20 mouse cellular contexts compared by ENCODE assay signal in genomic region chr1:161482211-161482610, GRCm38 (mm10). TPM values are rescaled to one million over a fixed set of nuclear protein-coding genes. Genes with fewer than 3 reads are reported as not detected.
A peak's percentile ranks its signal among the peaks of the same experiment; 100 is the strongest.
DNase-seq lines count a peak whose midpoint lies in the region; TF ChIP-seq lines count a peak whose summit lies in the region.
"Had no signal": no experiment of that assay in that cellular context is flagged by ENCODE, and none has a peak within 500 bp of the region (broad histone marks: within the 10 kb centered on the region; RNA-seq: fewer than 3 reads in every experiment).

No protein-coding gene starts in this region.

- TF ChIP-seq POLR2A in heart, adult 2 months (IDR thresholded peaks at IDR 0.05; ENCODE audit: insufficient read depth, low read depth, low read length) = no peak

- H3K27ac ChIP-seq in heart, adult 2 months = no peak overlapping the region
- H3K27ac ChIP-seq: liver, embryonic 12.5 days had no signal

- H3K4me1 ChIP-seq in heart, adult 2 months (ENCODE audit: control insufficient read depth, insufficient read depth, low read length) = no peaks in the 10 kb centered on the region
- H3K4me1 ChIP-seq: liver, embryonic 12.5 days had no signal

- H3K9ac ChIP-seq in heart, adult 2 months (ENCODE audit: low read depth, low read length) = no peak overlapping the region
- H3K9ac ChIP-seq: liver, embryonic 12.5 days had no signal

- DNase-seq in heart, adult 11 months = peak; percentile 85
- no peak for DNase-seq in heart, adult 2 months
- DNase-seq in 3T3-L1 (ENCODE audit: low read depth, low spot score) = peak; percentile 68
- peak; percentile 58 for DNase-seq in fat pad, adult 2 months (ENCODE audit: extremely low read depth, low read depth, low spot score)
- peak; percentile 9 for DNase-seq in naive thymus-derived CD4-positive, alpha-beta T cell, adult 2 months (ENCODE audit: low read depth)
- no peak for DNase-seq in ovary, adult 18-20 months (ENCODE audit: low spot score)
- DNase-seq in adrenal gland, postnatal 10 days = no peak
- no peak for DNase-seq in cerebellum, postnatal 14 days
- DNase-seq: adrenal gland, adult 2 months; cerebellum, adult 8-10 months; kidney, adult 18-20 months; kidney, postnatal 25 days; layer of hippocampus, adult 9-11 months had no signal

- no peaks in the 10 kb centered on the region for H3K79me2 ChIP-seq in heart, adult 2 months (replicated peaks; ENCODE audit: control insufficient read depth, insufficient read depth, low read length)

- no peak for TF ChIP-seq CTCF in heart, adult 2 months (IDR thresholded peaks at IDR 0.05)

- no peaks in the 10 kb centered on the region for H3K27me3 ChIP-seq in heart, adult 2 months (ENCODE audit: control insufficient read depth, insufficient read depth, low read length)
- H3K27me3 ChIP-seq: liver, embryonic 12.5 days had no signal

- TF ChIP-seq EP300 in heart, adult 2 months (IDR thresholded peaks at IDR 0.05; ENCODE audit: insufficient read depth, low read depth, low read length) = no peak

- intact Hi-C loops in heart, adult 2 months (cut with DNase I) = no loop called here

- H3K4me3 ChIP-seq in heart, adult 2 months = no peak overlapping the region
- H3K4me3 ChIP-seq: liver, embryonic 12.5 days had no signal

- H3K36me3 ChIP-seq in heart, adult 2 months (ENCODE audit: control insufficient read depth, insufficient read depth, low read length) = no peaks in the 10 kb centered on the region
- H3K36me3 ChIP-seq: liver, embryonic 12.5 days had no signal

- 81% methylated on average over 3 of the region's 3 CpGs for WGBS in heart, adult 2 months

RNA-seq across cellular contexts. Expression of gene Tnfsf18, which starts 12.2 kb away (rescaled TPM):
- under 1 TPM; 0.10 to 0.18 TPM for total RNA-seq in heart, adult 2 months (2021)
- polyA plus RNA-seq in heart, adult 2 months (2012; rRNA removed) = not detected in 2 replicates
- total RNA-seq in adrenal gland, postnatal 10 days (2021) = not detected
- total RNA-seq: adrenal gland, adult 2 months; gastrocnemius, adult 18-20 months; left cerebral cortex, postnatal 25 days; megakaryocyte-erythroid progenitor cell, adult 5-6 weeks had no signal
- polyA plus RNA-seq: adrenal gland, adult 2 months; forebrain, embryonic 14.5 days; hindbrain, embryonic 16.5 days; liver, embryonic 12.5 days; testis, adult 2 months had no signal

Comparison
In these comparisons a context has a peak if more than half of its experiments do, and no peak if none do; other contexts are left out.
1. DNase-seq: peak in heart, adult 11 months (single experiment), 3T3-L1 (single experiment), fat pad, adult 2 months (single experiment) and naive thymus-derived CD4-positive, alpha-beta T cell, adult 2 months (single experiment); none in heart, adult 2 months (0 of 2), ovary, adult 18-20 months (single experiment), adrenal gland, postnatal 10 days (single experiment) and cerebellum, postnatal 14 days (0 of 2).